In the genomic region with DNA sequence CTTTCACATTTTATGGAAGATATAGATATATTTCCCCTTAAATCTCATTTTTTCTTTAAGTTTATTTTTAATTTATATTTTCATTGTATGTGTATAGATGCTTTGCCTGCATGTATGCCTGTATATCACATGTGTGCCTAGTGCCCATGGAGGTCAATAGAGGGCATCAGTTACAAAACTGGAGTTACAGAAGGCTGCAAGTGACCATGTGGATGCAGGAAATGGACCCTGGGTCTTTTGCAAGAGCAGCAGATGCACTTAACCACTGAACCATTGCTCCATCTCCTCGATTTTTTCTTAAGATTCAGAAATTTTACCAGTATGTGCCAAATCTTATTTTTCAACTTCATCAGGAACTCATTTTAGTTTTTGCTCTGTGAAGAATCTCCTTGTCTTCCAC, we compare ENCODE assay signal across 16 mouse cellular contexts.
"Had no signal": no experiment of that assay in that cellular context is flagged by ENCODE, and none has a peak within 500 bp of the region (broad histone marks: within the 10 kb centered on the region; RNA-seq: fewer than 3 reads in every experiment).

No protein-coding gene starts in this region.

- H3K27ac ChIP-seq: intestine, embryonic 15.5 days; limb, embryonic 15.5 days; liver, embryonic 14.5 days; midbrain, embryonic 10.5 days; neural tube, embryonic 12.5 days; stomach, embryonic 15.5 days had no signal

- H3K27me3 ChIP-seq: intestine, embryonic 15.5 days; limb, embryonic 15.5 days; neural tube, embryonic 12.5 days; stomach, embryonic 15.5 days had no signal

- H3K4me2 ChIP-seq: intestine, embryonic 15.5 days; limb, embryonic 15.5 days; lung, embryonic 14.5 days; neural tube, embryonic 12.5 days; stomach, embryonic 15.5 days had no signal

- DNase-seq: kidney, adult 18-20 months; kidney, postnatal 10 days; kidney, postnatal 4 days; lung, embryonic 14.5 days; midbrain, embryonic 14.5 days; retina, postnatal 1 day; right cerebral cortex, postnatal 4 days; spleen, adult 18-20 months; thymus, adult 2 months; thymus, postnatal 25 days had no signal

- H3K4me3 ChIP-seq: intestine, embryonic 15.5 days; limb, embryonic 15.5 days; midbrain, embryonic 10.5 days; neural tube, embryonic 12.5 days; stomach, embryonic 15.5 days had no signal

- H3K36me3 ChIP-seq: intestine, embryonic 15.5 days; limb, embryonic 15.5 days; midbrain, embryonic 10.5 days; neural tube, embryonic 12.5 days; stomach, embryonic 15.5 days had no signal

- H3K4me1 ChIP-seq: intestine, embryonic 15.5 days; limb, embryonic 15.5 days; midbrain, embryonic 10.5 days; neural tube, embryonic 12.5 days; stomach, embryonic 15.5 days had no signal

- H3K9me3 ChIP-seq: intestine, embryonic 15.5 days; limb, embryonic 15.5 days; midbrain, embryonic 10.5 days; neural tube, embryonic 12.5 days; stomach, embryonic 15.5 days had no signal

- ATAC-seq: intestine, embryonic 15.5 days had no signal

- H3K9ac ChIP-seq: intestine, embryonic 15.5 days; limb, embryonic 15.5 days; liver, embryonic 14.5 days; lung, embryonic 14.5 days; neural tube, embryonic 12.5 days; stomach, embryonic 15.5 days had no signal
